Mouse (Mus musculus) embryonic facial prominence, embryonic 13.5 days (tissue): Measurements from ENCODE around the gene Tmem170. TPM values are rescaled to one million over a fixed set of nuclear protein-coding genes. Genes with fewer than 3 reads are reported as not detected.
"Not testable (repeated sequence)": the region's sequence is repeated elsewhere in the genome, so short reads cannot be mapped to it uniquely, and the experiment has no call there.

ENCODE experiments used
- ATAC-seq: fragments of 200-750 bp; cut with Nextera tagmentation; 2 replicates; pipeline ENCODE4 v1.8.0; 2017; ENCODE audit warnings: low read depth; ENCODE audit not compliant: insufficient number of reproducible peaks, insufficient read depth, low FRiP score, low TSS enrichment
- H3K27ac ChIP-seq: fragments of 300-500 bp; sonication (generic); 2 replicates; pipeline ENCODE4 v1.5.1; 2015; ENCODE audit warnings: moderate library complexity, mild to moderate bottlenecking, inconsistent platforms
- H3K27me3 ChIP-seq: fragments of 300-500 bp; sonication (generic); 2 replicates; pipeline ENCODE4 v1.6.1; 2015; ENCODE audit warnings: mild to moderate bottlenecking, inconsistent platforms
- H3K36me3 ChIP-seq: fragments of 300-500 bp; sonication (generic); 2 replicates; pipeline ENCODE4 v1.6.1; 2015; ENCODE audit warnings: mild to moderate bottlenecking, inconsistent platforms
- H3K4me1 ChIP-seq: fragments of 300-500 bp; sonication (generic); 2 replicates; pipeline ENCODE4 v1.6.1; 2015; ENCODE audit warnings: inconsistent platforms
- H3K4me2 ChIP-seq: fragments of 300-500 bp; sonication (generic); 2 replicates; pipeline ENCODE4 v1.6.1; 2015; ENCODE audit warnings: moderate library complexity, mild to moderate bottlenecking, inconsistent platforms
- H3K4me3 ChIP-seq: fragments of 300-500 bp; sonication (generic); 2 replicates; pipeline ENCODE4 v1.5.1; 2015; ENCODE audit warnings: mild to moderate bottlenecking, inconsistent platforms
- H3K9ac ChIP-seq: fragments of 300-500 bp; sonication (generic); 2 replicates; pipeline ENCODE4 v1.6.1; 2015; ENCODE audit warnings: mild to moderate bottlenecking, inconsistent platforms
- H3K9me3 ChIP-seq: fragments of 300-500 bp; sonication (generic); 2 replicates; pipeline ENCODE4 v1.6.1; 2016; ENCODE audit warnings: inconsistent platforms
- WGBS: fragments of 180-500 bp; shearing (Covaris S2); methylation state at CpG from one replicate; pipeline ENCODE4 v1.1.7; 2015; ENCODE audit warnings: mixed read lengths; 5-methylcytosine and 5-hydroxymethylcytosine counted together
- polyA plus RNA-seq: library from polyadenylated mRNA; unstranded; fragments of >200 nt; fragmentation: Nextera tagmentation; extraction: Ambion mirVana; gene quantifications from 2 replicates; pipeline ENCODE4 v1.2.1, GENCODE M21; 2015

Tmem170 gene
- polyA plus RNA-seq, 1 experiment from 2014 or later, result 8.6 TPM

- peaks cover 26% of the 10 kb centered on the region for H3K36me3 ChIP-seq
- H3K9ac ChIP-seq, result no peak overlapping the region
- H3K27me3 ChIP-seq, result no peaks in the 10 kb centered on the region
- no peaks in the 10 kb centered on the region for H3K9me3 ChIP-seq
- peaks cover 8% of the 10 kb centered on the region for H3K4me1 ChIP-seq
- no peak for ATAC-seq
- H3K27ac ChIP-seq, result no peak overlapping the region
- H3K4me3 ChIP-seq, result no peak overlapping the region
- H3K4me2 ChIP-seq, result no peak overlapping the region
- WGBS, result 76% methylated on average over 3 of the region's 3 CpGs
These were observed 5.3 kb downstream of the Tmem170 start for GRCm38 (mm10) chr8:111871278-111871677.

- Histone ChIP-seq H3K27me3 (no peaks in the 10 kb centered on the region), H3K4me2 (no peak overlapping the region), H3K9ac (no peak overlapping the region), H3K4me3 (no peak overlapping the region), H3K9me3 (no peaks in the 10 kb centered on the region), H3K27ac (no peak overlapping the region), H3K36me3 (peaks cover 35% of the 10 kb centered on the region), H3K4me1 (peaks cover 3% of the 10 kb centered on the region; the same call in 1 of the 2 replicates)
- WGBS, result 94% methylated on average over 2 of the region's 3 CpGs
- ATAC-seq, result no peak
These were observed 6.2 kb downstream of the Tmem170 start for GRCm38 (mm10) chr8:111870379-111870778.

DNA sequence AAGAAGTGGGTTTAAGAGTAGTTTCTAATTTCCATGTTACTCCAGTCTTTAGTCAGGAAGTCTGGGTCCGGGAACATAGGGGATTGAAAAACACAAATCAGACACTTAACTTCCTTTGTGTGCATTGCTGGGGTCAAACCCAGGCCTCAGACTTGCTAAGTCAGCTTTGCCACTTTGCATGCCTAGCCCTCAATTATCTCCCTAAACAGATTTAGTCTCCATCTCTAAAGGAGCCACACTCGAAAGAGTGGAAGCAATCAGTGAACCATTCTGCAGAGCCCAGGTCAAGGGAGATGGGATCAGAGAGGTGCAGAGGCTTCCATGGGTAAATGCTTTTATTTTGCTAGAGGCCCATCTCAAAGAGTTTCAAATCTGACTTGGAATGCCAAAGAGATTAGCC, 7.9 kb downstream of the Tmem170 start:
- no peak overlapping the region for H3K4me2 ChIP-seq
- no peak overlapping the region for H3K9ac ChIP-seq
- ATAC-seq, result no peak
- no peak overlapping the region for H3K27ac ChIP-seq
- peaks cover 44% of the 10 kb centered on the region for H3K36me3 ChIP-seq
- no peaks in the 10 kb centered on the region for H3K27me3 ChIP-seq
- H3K4me1 ChIP-seq, result no peaks in the 10 kb centered on the region
- no peak overlapping the region for H3K4me3 ChIP-seq
- WGBS, result 27% methylated on average over 2 of the region's 2 CpGs
- no peaks in the 10 kb centered on the region for H3K9me3 ChIP-seq

GRCm38 (mm10) chr8:111865857-111866256, 10.7 kb downstream of the Tmem170 start:
- no peak overlapping the region for H3K4me3 ChIP-seq
- peaks cover 34% of the 10 kb centered on the region for H3K36me3 ChIP-seq
- H3K27me3 ChIP-seq, result no peaks in the 10 kb centered on the region
- H3K9me3 ChIP-seq, result no peaks in the 10 kb centered on the region
- no peak for ATAC-seq
- no peak overlapping the region for H3K27ac ChIP-seq
- no peak overlapping the region for H3K4me2 ChIP-seq
- 89% methylated on average over 6 of the region's 6 CpGs for WGBS
- H3K4me1 ChIP-seq, result no peaks in the 10 kb centered on the region
- no peak overlapping the region for H3K9ac ChIP-seq

GRCm38 (mm10) chr8:111865130-111865852, 11.3 kb downstream of the Tmem170 start:
- 92% methylated on average over 8 of the region's 8 CpGs for WGBS

GRCm38 (mm10) chr8:111864648-111865047, 11.9 kb downstream of the Tmem170 start:
- Histone ChIP-seq H3K4me3 (no peak overlapping the region), H3K9ac (no peak overlapping the region), H3K9me3 (no peaks in the 10 kb centered on the region), H3K4me1 (no peaks in the 10 kb centered on the region), H3K27ac (no peak overlapping the region), H3K4me2 (no peak overlapping the region), H3K27me3 (no peaks in the 10 kb centered on the region), H3K36me3 (peaks cover 31% of the 10 kb centered on the region)
- ATAC-seq, result no peak
- WGBS, result 89% methylated on average over 8 of the region's 8 CpGs

More at GRCm38 (mm10) chr8:111865130-111865852, 11.3 kb downstream of the Tmem170 start:
- H3K27me3 ChIP-seq, result no peaks in the 10 kb centered on the region
- H3K27ac ChIP-seq, result no peak overlapping the region
- no peaks in the 10 kb centered on the region for H3K4me1 ChIP-seq
- no peak overlapping the region for H3K4me2 ChIP-seq
- H3K36me3 ChIP-seq, result peaks cover 32% of the 10 kb centered on the region
- H3K9me3 ChIP-seq, result no peaks in the 10 kb centered on the region
- no peak for ATAC-seq
- H3K4me3 ChIP-seq, result no peak overlapping the region
- H3K9ac ChIP-seq, result no peak overlapping the region

DNA sequence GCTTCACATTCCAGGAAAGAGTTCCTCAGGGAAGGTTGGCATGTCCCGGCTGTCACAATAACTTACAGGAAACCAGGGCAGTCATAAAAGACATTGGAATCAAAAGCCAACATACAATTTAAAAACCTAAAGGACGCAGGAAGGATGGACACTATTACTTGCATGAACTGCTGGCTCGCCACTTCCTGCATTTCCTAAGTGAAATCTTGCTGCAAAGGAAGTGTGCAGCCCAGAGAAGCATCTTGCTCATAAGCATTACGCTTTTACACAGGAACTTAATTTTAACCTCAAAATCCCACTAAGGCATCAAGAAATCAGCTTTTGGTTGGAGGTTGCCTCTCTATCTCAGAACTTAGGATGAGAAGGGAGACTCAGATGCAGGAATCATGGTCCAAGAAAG, 13.3 kb downstream of the Tmem170 start:
- H3K9me3 ChIP-seq, result no peaks in the 10 kb centered on the region
- no peak for ATAC-seq
- H3K27ac ChIP-seq, result no peak overlapping the region
- no peak overlapping the region for H3K9ac ChIP-seq
- H3K27me3 ChIP-seq, result no peaks in the 10 kb centered on the region
- peaks cover 29% of the 10 kb centered on the region for H3K36me3 ChIP-seq
- 82% methylated on average over 4 of the region's 4 CpGs for WGBS
- H3K4me2 ChIP-seq, result no peak overlapping the region
- H3K4me3 ChIP-seq, result no peak overlapping the region
- no peaks in the 10 kb centered on the region for H3K4me1 ChIP-seq

DNA sequence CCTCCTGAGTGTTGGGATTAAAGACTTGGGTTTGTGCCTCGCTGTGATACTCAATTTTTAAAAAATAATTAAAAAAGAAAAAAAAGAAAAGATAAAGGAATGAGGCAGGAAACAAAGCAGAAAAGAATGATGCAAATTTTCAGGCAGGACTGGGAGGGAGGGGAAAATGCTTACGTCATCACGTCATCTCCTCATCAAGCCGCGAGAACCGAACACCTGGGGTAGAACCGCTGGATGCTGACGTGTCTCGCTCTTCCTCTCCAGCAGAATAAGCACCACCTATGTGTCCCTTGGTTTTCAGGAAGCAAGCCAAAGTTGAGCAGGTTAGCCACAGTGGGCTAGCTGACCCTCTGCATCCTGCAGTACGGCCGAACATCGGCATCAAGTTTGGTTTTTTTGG, 20.6 kb downstream of the Tmem170 start:
- H3K4me1 ChIP-seq, result peaks cover 16% of the 10 kb centered on the region; the same call in 1 of the 2 replicates
- no peaks in the 10 kb centered on the region for H3K36me3 ChIP-seq
- no peak overlapping the region for H3K4me2 ChIP-seq
- no peak overlapping the region for H3K27ac ChIP-seq
- no peak for ATAC-seq
- H3K9ac ChIP-seq, result no peak overlapping the region
- 89% methylated on average over 12 of the region's 12 CpGs for WGBS
- no peaks in the 10 kb centered on the region for H3K27me3 ChIP-seq
- H3K9me3 ChIP-seq, result no peaks in the 10 kb centered on the region
- no peak overlapping the region for H3K4me3 ChIP-seq

DNA sequence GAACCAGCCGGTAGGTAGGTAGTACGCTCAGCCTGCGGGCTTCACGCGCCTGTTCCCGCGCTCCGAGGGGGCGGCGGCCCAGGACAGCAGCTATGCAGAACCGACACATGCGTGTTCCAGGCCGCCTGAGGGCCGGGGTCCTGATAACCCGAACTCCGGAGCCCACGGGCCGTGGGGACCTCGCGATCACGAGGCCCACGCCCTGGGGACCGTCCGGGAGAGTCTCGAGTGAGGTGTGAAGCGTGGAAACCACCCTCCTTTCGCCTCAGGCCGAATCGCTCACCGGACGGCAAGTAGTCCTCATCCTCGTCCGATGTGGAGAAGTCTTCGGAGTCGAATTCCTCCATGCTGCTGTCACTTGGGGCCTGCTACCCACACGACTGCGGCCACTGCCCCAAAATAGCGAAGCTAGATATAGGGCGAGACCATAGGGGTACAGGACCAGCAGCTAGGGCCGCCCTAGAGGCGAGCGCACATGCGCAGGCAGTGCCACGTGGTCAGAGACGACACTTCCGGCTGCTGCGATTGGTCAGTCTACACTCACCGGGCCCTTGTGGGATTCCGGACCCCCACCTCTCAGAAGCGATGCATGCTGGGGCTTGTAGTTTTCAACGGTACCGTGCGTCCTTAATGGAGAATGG, 22.6 kb downstream of the Tmem170 start, which contains the start of gene Cfdp1:
Gene Cfdp1 (minus strand): TSS at position 431 of the 641 bp plus-strand sequence.
- H3K4me2 ChIP-seq, result peak within 1 kb of the TSS; percentile 87
- H3K9ac ChIP-seq, result peak within 1 kb of the TSS; percentile 89
- 0 out of 2 replicates have a peak within 1 kb of the TSS, but pooled peaks have one; percentile 39 for H3K27ac ChIP-seq
- WGBS, result under 1% methylated on average over 53 of the region's 53 CpGs
- peaks cover 16% of the 10 kb centered on the region; the same call in 1 of the 2 replicates for H3K4me1 ChIP-seq
- 0 out of 2 replicates have a peak, but pooled peaks cover 5% of the 10 kb centered on the region for H3K36me3 ChIP-seq
- H3K9me3 ChIP-seq, result no peaks in the 10 kb centered on the region
- ATAC-seq, result peak; percentile 100
- no peaks in the 10 kb centered on the region for H3K27me3 ChIP-seq
- peak within 1 kb of the TSS; percentile 94 for H3K4me3 ChIP-seq

DNA sequence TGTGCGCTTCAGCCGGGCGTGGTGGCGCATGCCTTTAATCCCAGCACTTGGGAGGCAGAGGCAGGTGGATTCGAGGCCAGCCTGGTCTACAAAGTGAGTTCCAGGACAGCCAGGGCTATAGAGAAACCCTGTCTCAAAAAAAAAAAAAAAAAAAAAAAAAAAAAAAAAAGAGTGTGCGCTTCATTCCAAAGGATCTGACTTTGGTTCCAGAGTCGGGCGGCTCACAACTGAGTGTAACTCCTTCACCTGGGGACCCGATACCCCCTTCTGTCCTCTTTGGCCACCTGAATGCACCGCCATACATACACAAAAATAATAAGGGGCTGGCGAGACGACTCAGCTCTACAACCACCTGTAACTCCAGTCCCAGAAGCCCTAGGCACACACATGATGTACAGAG, 23.3 kb downstream of the Tmem170 start:
- peak overlapping the region; percentile 87 for H3K4me2 ChIP-seq
- 58% methylated on average over 12 of the region's 12 CpGs for WGBS
- H3K9ac ChIP-seq, result peak overlapping the region; percentile 89
- ATAC-seq, H3K9me3 ChIP-seq, H3K27me3 ChIP-seq, H3K27ac ChIP-seq, H3K36me3 ChIP-seq: not testable (repeated sequence)
- H3K4me1 ChIP-seq, result peaks cover 16% of the 10 kb centered on the region; the same call in 1 of the 2 replicates
- H3K4me3 ChIP-seq, result peak overlapping the region; percentile 94

GRCm38 (mm10) chr8:111846746-111847145, 29.8 kb downstream of the Tmem170 start:
- WGBS, result 95% methylated on average over 6 of the region's 6 CpGs

DNA sequence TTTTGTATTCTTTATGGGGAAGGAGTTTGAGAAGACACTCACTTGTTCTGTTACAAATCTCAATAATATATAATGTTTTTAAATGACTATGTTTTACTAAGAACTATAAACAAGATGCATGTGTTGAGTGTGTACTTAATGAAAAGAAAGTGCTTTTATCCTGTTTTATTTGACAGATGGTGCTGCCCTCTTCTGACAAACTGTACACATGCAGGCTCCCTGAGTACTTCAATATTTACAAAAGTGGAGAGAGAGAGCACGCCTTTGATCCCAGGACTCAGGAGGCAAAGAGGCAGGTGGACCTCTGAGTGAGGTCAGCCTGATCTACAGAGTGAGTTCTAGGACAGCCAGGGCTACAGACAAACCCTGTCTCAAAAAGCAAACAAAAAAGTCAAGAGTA, 41.0 kb downstream of the Tmem170 start:
- no peak overlapping the region for H3K4me2 ChIP-seq
- H3K9ac ChIP-seq, result no peak overlapping the region
- peaks cover 16% of the 10 kb centered on the region for H3K4me1 ChIP-seq
- H3K27ac ChIP-seq, result no peak overlapping the region
- H3K4me3 ChIP-seq, result no peak overlapping the region
- H3K36me3 ChIP-seq, result peaks cover 59% of the 10 kb centered on the region
- no peaks in the 10 kb centered on the region for H3K27me3 ChIP-seq
- no peaks in the 10 kb centered on the region for H3K9me3 ChIP-seq
- WGBS, result 43% methylated on average over 1 of the region's 1 CpGs
- no peak for ATAC-seq

More at GRCm38 (mm10) chr8:111846746-111847145, 29.8 kb downstream of the Tmem170 start:
- peaks cover 36% of the 10 kb centered on the region for H3K36me3 ChIP-seq
- H3K4me3 ChIP-seq, result no peak overlapping the region
- no peaks in the 10 kb centered on the region for H3K9me3 ChIP-seq
- H3K4me1 ChIP-seq, result peaks cover 5% of the 10 kb centered on the region; the same call in 1 of the 2 replicates
- no peak overlapping the region for H3K9ac ChIP-seq
- H3K27me3 ChIP-seq, result no peaks in the 10 kb centered on the region
- no peak overlapping the region for H3K4me2 ChIP-seq
- H3K27ac ChIP-seq, result no peak overlapping the region
- no peak for ATAC-seq
